In the genomic region with DNA sequence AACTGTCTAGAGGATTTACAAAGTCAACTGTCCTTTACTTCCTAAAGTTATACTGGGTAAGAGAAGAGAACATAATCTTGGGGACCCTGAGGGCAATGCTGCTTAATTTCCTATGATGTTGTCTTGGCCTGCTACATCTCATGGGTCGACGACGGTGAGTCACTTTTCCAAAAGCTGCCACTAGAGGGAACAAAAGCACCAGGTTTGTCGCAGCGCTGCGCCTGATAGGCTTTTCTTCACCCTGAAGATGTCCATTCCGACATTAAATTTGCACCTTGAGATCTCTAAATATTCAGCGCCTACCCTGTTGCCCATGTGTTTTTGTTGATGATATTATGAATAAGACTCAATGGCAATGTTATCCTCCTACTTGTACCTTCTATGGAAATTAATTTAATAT, we compare ENCODE assay signal across 8 mouse cellular contexts.
A peak's percentile ranks its signal among the peaks of the same experiment; 100 is the strongest.
DNase-seq lines count a peak whose midpoint lies in the region; ATAC-seq and TF ChIP-seq lines count a peak whose summit lies in the region.
"Had no signal": no experiment of that assay in that cellular context is flagged by ENCODE, and none has a peak within 500 bp of the region (broad histone marks: within the 10 kb centered on the region; RNA-seq: fewer than 3 reads in every experiment).

No protein-coding gene starts in this region.

- H3K4me2 ChIP-seq in forebrain, embryonic 11.5 days (ENCODE audit: low read depth, low read length, severe bottlenecking), result no peak overlapping the region
- H3K4me2 ChIP-seq: limb, embryonic 15.5 days had no signal

- H3K79me2 ChIP-seq in MEL (ENCODE audit: control insufficient read depth, insufficient read depth, low read length, poor library complexity), result no peaks in the 10 kb centered on the region

- no peaks in the 10 kb centered on the region for H3K4me1 ChIP-seq in MEL (ENCODE audit: control insufficient read depth in 1 of 2, insufficient read depth in 2 of 2, low read length in 2 of 2)
- H3K4me1 ChIP-seq in forebrain, embryonic 11.5 days (replicated peaks; ENCODE audit: control insufficient read depth, insufficient read depth, low read length), result no peaks in the 10 kb centered on the region
- H3K4me1 ChIP-seq: limb, embryonic 15.5 days had no signal

- WGBS in forebrain, embryonic 11.5 days, result 10% methylated on average over 8 of the region's 8 CpGs

- peak; percentile 49 for TF ChIP-seq RAD21 in MEL (IDR thresholded peaks at IDR 0.05; ENCODE audit: low read depth, low read length)

- no peak overlapping the region for H3K9ac ChIP-seq in MEL (ENCODE audit: control insufficient read depth, low read depth, low read length, poor library complexity, severe bottlenecking)
- no peak overlapping the region for H3K9ac ChIP-seq in forebrain, embryonic 11.5 days (ENCODE audit: low read length)
- H3K9ac ChIP-seq: limb, embryonic 15.5 days had no signal

- H3K4me3 ChIP-seq in MEL (ENCODE audit: control insufficient read depth in 1 of 2, insufficient read depth in 1 of 2, low read depth in 2 of 2, low read length in 2 of 2), result no peak overlapping the region
- no peak overlapping the region for H3K4me3 ChIP-seq in forebrain, embryonic 11.5 days (ENCODE audit: low read depth, low read length)
- H3K4me3 ChIP-seq: limb, embryonic 15.5 days had no signal

- peak; percentile 69; the same call in 1 of the 2 replicates for ATAC-seq in forebrain, embryonic 11.5 days (replicated peaks; ENCODE audit: low FRiP score)

- TF ChIP-seq CTCF in MEL (IDR thresholded peaks at IDR 0.05 in 2 of 3, conservative IDR thresholded peaks at IDR 0.05 in 1 of 3; ENCODE audit: control insufficient read depth in 1 of 3, insufficient read depth in 1 of 3, low read depth in 2 of 3, low read length in 3 of 3, poor library complexity in 1 of 3, severe bottlenecking in 1 of 3), result peak in 2 of 3 experiments; percentile 42 to 45; a peak in 4 of 6 replicates

- H3K27me3 ChIP-seq in MEL (ENCODE audit: control insufficient read depth in 1 of 2, insufficient read depth in 2 of 2, low read length in 2 of 2), result no peaks in the 10 kb centered on the region
- H3K27me3 ChIP-seq in forebrain, embryonic 11.5 days (ENCODE audit: control insufficient read depth, insufficient read depth, low read length), result no peaks in the 10 kb centered on the region

- peak; percentile 10 for DNase-seq in MEL (ENCODE audit: low read depth, low spot score)
- DNase-seq in adrenal gland, postnatal 4 days (ENCODE audit: low spot score in 2 of 2), result peak; percentile 4
- DNase-seq in forebrain, embryonic 11.5 days (ENCODE audit: low spot score), result peak; percentile 75
- peak; percentile 80 for DNase-seq in heart, postnatal 4 days
- peak; percentile 33 for DNase-seq in layer of hippocampus, adult 9-11 months
- DNase-seq in lung, postnatal 4 days, result peak; percentile 31 to 61
- peak; percentile 60 for DNase-seq in right cerebral cortex, postnatal 14 days

- H3K27ac ChIP-seq in MEL (ENCODE audit: control insufficient read depth, low read depth, low read length), result no peak overlapping the region
- H3K27ac ChIP-seq in forebrain, embryonic 11.5 days (ENCODE audit: low read depth, low read length), result no peak overlapping the region
- H3K27ac ChIP-seq: limb, embryonic 15.5 days had no signal

- no peak for TF ChIP-seq POLR2A in MEL (IDR thresholded peaks at IDR 0.05; ENCODE audit: control insufficient read depth in 1 of 2, insufficient read depth in 1 of 2, low read depth in 1 of 2, low read length in 2 of 2, poor library complexity in 1 of 2)

- no peak for TF ChIP-seq EP300 in MEL (IDR thresholded peaks at IDR 0.05; ENCODE audit: low read depth in 1 of 2, low read length in 2 of 2)

- no peaks in the 10 kb centered on the region for H3K36me3 ChIP-seq in MEL (ENCODE audit: control insufficient read depth in 1 of 2, insufficient read depth in 2 of 2, low read length in 2 of 2)
- no peaks in the 10 kb centered on the region for H3K36me3 ChIP-seq in forebrain, embryonic 11.5 days (ENCODE audit: control insufficient read depth, insufficient read depth, low read length)
- H3K36me3 ChIP-seq: limb, embryonic 15.5 days had no signal

- H3K9me3 ChIP-seq in MEL (replicated peaks; ENCODE audit: insufficient read depth, low read length), result no peaks in the 10 kb centered on the region
- no peaks in the 10 kb centered on the region for H3K9me3 ChIP-seq in forebrain, embryonic 11.5 days (ENCODE audit: control insufficient read depth, low read length)
- H3K9me3 ChIP-seq: limb, embryonic 15.5 days had no signal

TF ChIP-seq in MEL, 35 proteins besides CTCF, POLR2A, EP300 and RAD21:
- TF ChIP-seq ELF1 (IDR thresholded peaks at IDR 0.05; ENCODE audit: low read depth, low read length) (no peak), SMC3 (IDR thresholded peaks at IDR 0.05; ENCODE audit: low read depth, low read length) (peak; percentile 41), MEF2A (IDR thresholded peaks at IDR 0.05; ENCODE audit: extremely low read depth, insufficient replicate concordance, low read depth, low read length, poor library complexity, severe bottlenecking) (no peak), NRF1 (IDR thresholded peaks at IDR 0.05; ENCODE audit: insufficient read depth, low read depth, low read length, poor library complexity, severe bottlenecking) (no peak), POLR2AphosphoS2 (IDR thresholded peaks at IDR 0.05; ENCODE audit: low read length) (no peak), POLR2AphosphoS5 (IDR thresholded peaks at IDR 0.05; ENCODE audit: borderline replicate concordance, low read depth, low read length) (no peak), UBTF (IDR thresholded peaks at IDR 0.05; ENCODE audit: borderline replicate concordance, insufficient read depth, low read depth, low read length) (no peak), ZC3H11A (IDR thresholded peaks at IDR 0.05; ENCODE audit: low read depth, low read length) (peak; percentile 14; the same call in 1 of the 2 replicates)

Comparison
In these comparisons a context has a peak if more than half of its experiments do, and no peak if none do; other contexts are left out.
1. DNase-seq: peak in every context shown above with its lines; median percentile 80 in heart, postnatal 4 days; 75 in forebrain, embryonic 11.5 days; 60 in right cerebral cortex, postnatal 14 days; 46 in lung, postnatal 4 days; 33 in layer of hippocampus, adult 9-11 months; 10 in MEL; 4 in adrenal gland, postnatal 4 days.